Mouse (Mus musculus): Measurements from ENCODE around the gene Casz1. TPM values are rescaled to one million over a fixed set of nuclear protein-coding genes. Genes with fewer than 3 reads are reported as not detected.

Casz1 gene
- polyA plus RNA-seq, 1 experiment from 2014 or later = 9.4 TPM

GRCm38 (mm10) chr4:148960011-148960410 is 155.8 kb downstream of the Casz1 start:
- Histone ChIP-seq H3K9me3 (ENCODE audit: control insufficient read depth, low read length) (no peaks in the 10 kb centered on the region), H3K4me1 (replicated peaks; ENCODE audit: control insufficient read depth, insufficient read depth) (peaks cover 3% of the 10 kb centered on the region; the same call in 1 of the 2 replicates), H3K27me3 (ENCODE audit: control insufficient read depth, insufficient read depth, low read length) (no peaks in the 10 kb centered on the region), H3K4me2 (replicated peaks; ENCODE audit: low read depth) (no peak overlapping the region), H3K4me3 (ENCODE audit: low read depth, low read length) (no peak overlapping the region), H3K27ac (replicated peaks) (peak overlapping the region; percentile 90), H3K36me3 (ENCODE audit: control insufficient read depth, insufficient read depth, low read length) (peaks cover 12% of the 10 kb centered on the region; the same call in 1 of the 2 replicates), H3K9ac (ENCODE audit: low read length) (0 out of 2 replicates have a peak overlapping the region, but pooled peaks have one; percentile 8)
- TF ChIP-seq EP300 (optimal IDR thresholded peaks at IDR 0.05) = no peak
- TF ChIP-seq CTCF (IDR thresholded peaks at IDR 0.05; ENCODE audit: low read depth) = peak; percentile 36
- ATAC-seq (ENCODE audit: low FRiP score, low TSS enrichment) (0 out of 2 replicates have a peak, but pooled peaks have one; percentile 24), DNase-seq (ENCODE audit: low spot score) (no peak)
- 61% methylated on average over 12 of the region's 12 CpGs for WGBS

DNA sequence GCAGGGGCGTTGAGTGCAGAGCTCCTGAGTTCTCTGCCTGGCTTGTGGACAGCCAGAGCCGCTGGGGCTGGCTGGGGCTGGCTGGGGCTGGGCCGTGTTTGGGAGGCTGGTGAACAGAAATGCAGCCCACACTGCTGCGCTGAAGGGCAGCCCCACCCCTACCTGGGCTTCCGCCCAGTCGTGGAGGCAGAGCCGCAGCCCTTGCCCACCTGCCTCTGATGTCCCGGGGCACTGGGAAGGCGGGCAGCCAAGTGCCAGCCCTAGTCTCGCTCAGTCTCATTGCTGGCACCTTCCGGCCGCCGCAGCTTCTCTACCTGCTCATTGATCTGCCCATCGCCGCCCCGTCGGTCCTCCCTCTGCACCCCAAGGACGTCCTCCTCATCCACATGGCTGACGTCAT is 156.9 kb downstream of the Casz1 start:
- DNase-seq (ENCODE audit: low spot score) = no peak
- H3K27me3 ChIP-seq (ENCODE audit: control insufficient read depth, insufficient read depth, low read length) = no peaks in the 10 kb centered on the region
- no peak for ATAC-seq (ENCODE audit: low FRiP score, low TSS enrichment)
- 88% methylated on average over 17 of the region's 19 CpGs for WGBS
- H3K4me3 ChIP-seq (ENCODE audit: low read depth, low read length) = no peak overlapping the region
- peaks cover 15% of the 10 kb centered on the region; the same call in 1 of the 2 replicates for H3K36me3 ChIP-seq (ENCODE audit: control insufficient read depth, insufficient read depth, low read length)
- no peak for TF ChIP-seq EP300 (optimal IDR thresholded peaks at IDR 0.05)
- TF ChIP-seq CTCF (IDR thresholded peaks at IDR 0.05; ENCODE audit: low read depth) = no peak
- H3K27ac ChIP-seq (replicated peaks) = no peak overlapping the region
- H3K4me2 ChIP-seq (replicated peaks; ENCODE audit: low read depth) = no peak overlapping the region
- no peak overlapping the region for H3K9ac ChIP-seq (ENCODE audit: low read length)
- H3K4me1 ChIP-seq (replicated peaks; ENCODE audit: control insufficient read depth, insufficient read depth) = no peaks in the 10 kb centered on the region; the same call in 1 of the 2 replicates
- H3K9me3 ChIP-seq (ENCODE audit: control insufficient read depth, low read length) = no peaks in the 10 kb centered on the region

DNA sequence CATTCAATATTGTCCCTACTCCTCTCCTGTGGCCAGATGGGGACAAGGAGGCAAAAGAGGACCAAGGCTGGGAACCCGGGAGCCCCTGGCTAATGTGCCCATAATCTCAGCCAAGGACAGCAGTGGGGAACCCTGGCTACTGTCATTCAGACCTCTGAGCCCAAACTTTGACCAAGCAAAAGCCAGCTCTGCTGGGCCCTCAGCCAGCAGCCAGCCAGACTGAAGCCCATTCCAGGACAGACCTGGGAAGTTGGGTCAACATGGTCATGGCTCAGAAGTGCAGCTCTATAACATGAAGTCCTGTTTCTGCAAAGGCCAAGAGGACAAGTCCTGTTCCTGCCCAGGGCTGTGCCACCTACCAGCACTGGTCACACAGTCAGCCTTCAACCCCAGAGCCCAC is 157.9 kb downstream of the Casz1 start:
- H3K27ac ChIP-seq (replicated peaks) = no peak overlapping the region
- no peaks in the 10 kb centered on the region for H3K27me3 ChIP-seq (ENCODE audit: control insufficient read depth, insufficient read depth, low read length)
- WGBS = 86% methylated on average over 1 of the region's 1 CpGs
- DNase-seq (ENCODE audit: low spot score) (no peak), ATAC-seq (ENCODE audit: low FRiP score, low TSS enrichment) (no peak)
- H3K4me1 ChIP-seq (replicated peaks; ENCODE audit: control insufficient read depth, insufficient read depth) = no peaks in the 10 kb centered on the region; the same call in 1 of the 2 replicates
- H3K4me3 ChIP-seq (ENCODE audit: low read depth, low read length) = no peak overlapping the region
- TF ChIP-seq CTCF (IDR thresholded peaks at IDR 0.05; ENCODE audit: low read depth) (no peak), EP300 (optimal IDR thresholded peaks at IDR 0.05) (no peak)
- H3K36me3 ChIP-seq (ENCODE audit: control insufficient read depth, insufficient read depth, low read length) = peaks cover 15% of the 10 kb centered on the region; the same call in 1 of the 2 replicates
- no peak overlapping the region for H3K4me2 ChIP-seq (replicated peaks; ENCODE audit: low read depth)
- H3K9me3 ChIP-seq (ENCODE audit: control insufficient read depth, low read length) = no peaks in the 10 kb centered on the region
- no peak overlapping the region for H3K9ac ChIP-seq (ENCODE audit: low read length)

DNA sequence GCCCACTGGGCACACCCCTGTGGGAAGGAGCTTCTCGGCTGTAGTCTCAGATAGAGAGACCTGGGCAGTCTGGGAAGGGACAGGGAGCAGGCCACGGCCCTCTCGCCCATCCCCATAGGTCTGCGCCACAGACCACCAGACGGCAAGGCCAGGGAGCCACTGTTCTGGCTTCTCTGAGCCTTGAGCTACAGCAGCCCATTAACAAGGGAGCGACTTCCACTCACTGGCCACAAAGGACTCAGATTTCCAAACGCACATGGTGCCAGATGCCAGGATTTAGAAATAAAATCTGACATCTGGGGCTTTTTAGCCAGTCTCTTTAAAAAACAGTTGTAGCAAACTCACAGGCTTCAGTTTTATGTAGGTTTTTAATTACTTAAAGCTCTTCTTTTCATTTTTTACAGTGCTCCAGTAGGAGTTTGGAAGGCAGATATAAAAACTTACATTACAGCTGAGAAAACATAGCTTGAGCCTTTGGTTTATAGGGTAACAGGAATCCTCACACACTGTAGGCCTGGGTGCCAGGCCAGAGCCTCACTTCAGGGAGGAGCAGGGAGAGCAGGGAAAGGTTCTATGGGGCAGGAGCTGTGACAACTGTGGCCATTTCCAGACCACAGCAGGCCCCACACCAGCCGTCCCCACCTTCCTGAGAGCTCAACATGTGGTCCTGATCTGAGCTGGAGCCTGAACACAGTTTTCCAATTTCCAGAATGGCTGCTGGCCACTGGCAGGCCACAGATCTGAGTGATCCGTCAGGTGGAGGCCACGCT is 160.5 kb downstream of the Casz1 start:
- Histone ChIP-seq H3K36me3 (ENCODE audit: control insufficient read depth, insufficient read depth, low read length) (peaks cover 15% of the 10 kb centered on the region; the same call in 1 of the 2 replicates), H3K27me3 (ENCODE audit: control insufficient read depth, insufficient read depth, low read length) (no peaks in the 10 kb centered on the region), H3K9ac (ENCODE audit: low read length) (no peak overlapping the region), H3K4me3 (ENCODE audit: low read depth, low read length) (no peak overlapping the region), H3K4me1 (replicated peaks; ENCODE audit: control insufficient read depth, insufficient read depth) (no peaks in the 10 kb centered on the region), H3K27ac (replicated peaks) (no peak overlapping the region), H3K9me3 (ENCODE audit: control insufficient read depth, low read length) (no peaks in the 10 kb centered on the region), H3K4me2 (replicated peaks; ENCODE audit: low read depth) (no peak overlapping the region)
- ATAC-seq (ENCODE audit: low FRiP score, low TSS enrichment) (no peak), DNase-seq (ENCODE audit: low spot score) (no peak)
- TF ChIP-seq CTCF (IDR thresholded peaks at IDR 0.05; ENCODE audit: low read depth) = no peak
- 87% methylated on average over 10 of the region's 10 CpGs for WGBS

DNA sequence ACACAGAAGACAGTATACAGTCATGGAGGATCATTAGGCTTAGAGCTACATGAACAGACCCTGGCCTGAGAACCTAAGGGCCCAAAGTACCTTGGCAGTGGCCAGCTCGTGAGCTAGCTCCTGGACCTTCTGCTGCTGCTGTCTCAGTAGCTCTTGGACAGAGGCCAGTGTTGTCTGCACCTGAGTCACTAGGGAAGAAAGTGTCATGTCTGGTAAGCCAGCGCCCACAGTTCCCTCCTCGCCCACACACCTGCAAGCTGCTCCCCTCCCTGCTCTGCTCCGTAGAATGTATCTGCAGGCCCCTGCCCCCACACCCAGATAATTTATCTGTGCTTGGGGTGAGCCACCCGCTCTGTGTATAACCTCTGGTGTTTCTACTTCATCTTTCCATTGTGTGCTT is 161.9 kb downstream of the Casz1 start:
- H3K27me3 ChIP-seq (ENCODE audit: control insufficient read depth, insufficient read depth, low read length) = no peaks in the 10 kb centered on the region
- no peak overlapping the region for H3K4me2 ChIP-seq (replicated peaks; ENCODE audit: low read depth)
- WGBS = 59% methylated on average over 5 of the region's 5 CpGs
- no peaks in the 10 kb centered on the region for H3K9me3 ChIP-seq (ENCODE audit: control insufficient read depth, low read length)
- no peak overlapping the region for H3K4me3 ChIP-seq (ENCODE audit: low read depth, low read length)
- H3K27ac ChIP-seq (replicated peaks) = no peak overlapping the region
- H3K36me3 ChIP-seq (ENCODE audit: control insufficient read depth, insufficient read depth, low read length) = peaks cover 12% of the 10 kb centered on the region; the same call in 1 of the 2 replicates
- no peak overlapping the region for H3K9ac ChIP-seq (ENCODE audit: low read length)
- no peak for TF ChIP-seq CTCF (IDR thresholded peaks at IDR 0.05; ENCODE audit: low read depth)
- TF ChIP-seq EP300 (optimal IDR thresholded peaks at IDR 0.05) = no peak
- DNase-seq (ENCODE audit: low spot score) (no peak), ATAC-seq (ENCODE audit: low FRiP score, low TSS enrichment) (no peak)
- H3K4me1 ChIP-seq (replicated peaks; ENCODE audit: control insufficient read depth, insufficient read depth) = 0 out of 2 replicates have a peak, but pooled peaks cover 3% of the 10 kb centered on the region

DNA sequence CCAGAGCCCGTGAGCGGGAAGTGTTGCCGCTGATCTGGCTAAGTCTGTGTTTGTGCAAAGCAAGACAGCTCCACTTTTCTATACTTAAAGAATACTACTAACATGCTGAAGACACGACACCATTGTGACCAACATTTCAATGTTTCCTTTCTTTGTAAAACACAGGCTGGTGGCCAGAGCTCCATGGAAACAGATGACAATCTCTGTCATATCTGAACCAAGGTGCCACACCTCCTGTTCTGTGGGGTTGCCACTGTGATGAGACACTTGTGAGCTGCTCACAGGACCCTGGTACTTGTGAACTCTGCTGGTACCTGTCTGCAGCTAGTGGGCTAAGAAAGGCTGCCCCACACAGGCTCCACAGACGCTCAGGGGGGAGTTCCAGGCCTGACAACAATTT is 164.6 kb downstream of the Casz1 start:
- H3K9me3 ChIP-seq (ENCODE audit: control insufficient read depth, low read length) = no peaks in the 10 kb centered on the region
- WGBS = 56% methylated on average over 5 of the region's 5 CpGs
- 0 out of 2 replicates have a peak, but pooled peaks cover 3% of the 10 kb centered on the region for H3K36me3 ChIP-seq (ENCODE audit: control insufficient read depth, insufficient read depth, low read length)
- TF ChIP-seq EP300 (optimal IDR thresholded peaks at IDR 0.05) (no peak), CTCF (IDR thresholded peaks at IDR 0.05; ENCODE audit: low read depth) (no peak)
- H3K4me1 ChIP-seq (replicated peaks; ENCODE audit: control insufficient read depth, insufficient read depth) = 0 out of 2 replicates have a peak, but pooled peaks cover 3% of the 10 kb centered on the region
- no peak overlapping the region for H3K4me3 ChIP-seq (ENCODE audit: low read depth, low read length)
- no peaks in the 10 kb centered on the region for H3K27me3 ChIP-seq (ENCODE audit: control insufficient read depth, insufficient read depth, low read length)
- H3K4me2 ChIP-seq (replicated peaks; ENCODE audit: low read depth) = no peak overlapping the region
- no peak overlapping the region for H3K27ac ChIP-seq (replicated peaks)
- no peak overlapping the region for H3K9ac ChIP-seq (ENCODE audit: low read length)
- ATAC-seq (ENCODE audit: low FRiP score, low TSS enrichment) (no peak), DNase-seq (ENCODE audit: low spot score) (no peak)
